Mouse (Mus musculus) urinary bladder, postnatal 0 days (tissue): ENCODE data around the gene Trrap. TPM values are rescaled to one million over a fixed set of nuclear protein-coding genes. Genes with fewer than 3 reads are reported as not detected.

Source experiments
- microRNA-seq: library from miRNA; unstranded; fragments of <30 nt; microRNA quantifications from one replicate; pipeline ENCODE4, GENCODE M21; 2016
- polyA plus RNA-seq: library from polyadenylated mRNA; unstranded; fragments of >200 nt; fragmentation: Nextera tagmentation; extraction: Ambion mirVana; gene quantifications from 2 replicates; pipeline ENCODE4 v1.2.1, GENCODE M21; 2015

Gene Trrap
- 24.8 and 27.2 TPM in 2 replicates for polyA plus RNA-seq

DNA sequence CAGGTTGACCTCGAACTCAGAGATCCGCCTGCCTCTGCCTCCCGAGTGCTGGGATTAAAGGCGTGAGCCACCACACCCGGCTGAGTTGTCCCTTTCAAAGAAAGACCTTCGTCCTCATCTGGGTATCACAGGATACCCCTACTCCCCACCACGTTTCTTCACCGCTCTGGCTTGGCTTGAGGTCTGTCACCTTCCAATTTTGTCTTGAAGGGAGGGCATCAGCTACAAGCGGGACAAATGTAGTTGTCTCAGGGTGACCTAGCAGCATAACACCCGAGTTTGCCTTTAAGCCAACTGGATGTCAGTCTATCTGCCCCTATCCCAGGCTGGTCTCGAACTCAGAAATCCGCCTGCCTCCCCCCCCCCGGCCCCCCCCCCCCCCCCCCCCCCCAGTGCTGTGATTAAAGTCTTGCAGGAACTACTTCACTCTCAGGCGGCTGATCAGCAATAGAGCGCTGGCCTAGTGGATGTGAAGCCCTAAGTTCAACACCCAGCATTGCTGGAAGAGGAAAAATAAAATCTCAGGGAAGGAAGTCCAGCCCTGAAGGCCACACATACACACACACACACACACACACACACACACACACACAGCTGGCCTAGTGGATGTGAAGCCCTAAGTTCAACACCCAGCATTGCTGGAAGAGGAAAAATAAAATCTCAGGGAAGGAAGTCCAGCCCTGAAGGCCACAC, at the start of gene Trrap:
Gene Trrap (plus strand): TSS at position 627 of the 693 bp plus-strand sequence.

GRCm38 (mm10) chr5:144761161-144761868, 6.2 kb upstream of the Trrap start, which contains the start of gene Tmem130:
Gene Tmem130 (minus strand): TSS chr5:144761818.

Small RNA genes lying within 50 kb of the gene (microRNA-seq; reads per million reads assigned to microRNA genes)
- not detected for gene Mir7039

Other genes starting within 250 kb of the Trrap start
- gene Nptx2, start 221.8 kb upstream of the Trrap start, polyA plus RNA-seq = 10.2 and 10.3 TPM in 2 replicates
- 0.12 and 0.33 TPM in 2 replicates for gene Tmem130, start 5.9 kb upstream of the Trrap start, polyA plus RNA-seq
- 12.3 and 13.1 TPM in 2 replicates for gene Smurf1, start 198.1 kb downstream of the Trrap start, polyA plus RNA-seq